In the genomic region with DNA sequence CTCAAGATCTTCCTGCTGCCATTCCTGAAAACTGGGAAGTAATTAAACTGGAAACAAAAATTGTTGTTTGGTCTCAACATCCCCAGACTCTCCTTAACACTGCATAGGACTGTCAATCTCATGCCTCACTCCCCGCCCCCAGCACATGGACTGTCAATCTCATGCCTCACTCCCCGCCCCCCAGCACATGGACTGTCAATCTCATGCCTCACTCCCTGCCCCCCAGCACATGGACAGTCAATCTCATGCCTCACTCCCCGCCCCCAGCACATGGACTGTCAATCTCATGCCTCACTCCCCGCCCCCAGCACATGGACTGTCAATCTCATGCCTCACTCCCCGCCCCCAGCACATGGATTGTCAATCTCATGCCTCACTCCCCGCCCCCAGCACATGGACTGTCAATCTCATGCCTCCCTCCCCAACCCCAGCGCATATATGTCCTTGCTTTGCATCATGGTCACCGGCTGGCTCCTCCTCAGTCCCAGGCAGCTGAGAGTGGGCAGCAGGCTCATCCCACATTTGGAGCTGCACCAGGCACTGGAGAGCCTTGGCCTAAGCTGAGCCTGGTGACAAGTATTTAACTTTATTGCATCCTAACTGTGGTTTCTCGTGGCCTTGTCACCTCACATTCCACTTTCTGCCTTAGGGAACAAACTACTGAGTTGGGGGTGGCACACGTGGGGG, we compare ENCODE assay signal across 19 mouse cellular contexts. TPM values are rescaled to one million over a fixed set of nuclear protein-coding genes. Genes with fewer than 3 reads are reported as not detected.
DNase-seq lines count a peak whose midpoint lies in the region; ATAC-seq lines count a peak whose summit lies in the region.
"Had no signal": no experiment of that assay in that cellular context is flagged by ENCODE, and none has a peak within 500 bp of the region (broad histone marks: within the 10 kb centered on the region; RNA-seq: fewer than 3 reads in every experiment).

No protein-coding gene starts in this region.

- ATAC-seq in hindbrain, embryonic 12.5 days (ENCODE audit: low FRiP score) = no peak
- ATAC-seq in hindbrain, embryonic 14.5 days (ENCODE audit: low FRiP score) = no peak
- ATAC-seq: activated CD4-positive, CD25-positive, alpha-beta regulatory T cell, adult 4 months; CD4-positive, CD25-positive, alpha-beta regulatory T cell, adult 4 months; intestine, postnatal 0 days had no signal

- 71% methylated on average over 9 of the region's 10 CpGs for WGBS in hindbrain, embryonic 12.5 days
- 63% methylated on average over 10 of the region's 10 CpGs for WGBS in hindbrain, embryonic 14.5 days
- WGBS in limb, embryonic 10.5 days = 66% methylated on average over 10 of the region's 10 CpGs

- H3K4me3 ChIP-seq in hindbrain, embryonic 12.5 days = no peak overlapping the region
- no peak overlapping the region for H3K4me3 ChIP-seq in hindbrain, embryonic 14.5 days (replicated peaks; ENCODE audit: low read length)
- no peak overlapping the region for H3K4me3 ChIP-seq in limb, embryonic 10.5 days
- H3K4me3 ChIP-seq: embryonic facial prominence, embryonic 13.5 days; heart, embryonic 13.5 days; lung, embryonic 15.5 days had no signal

- peak; percentile 63 for DNase-seq in adrenal gland, postnatal 14 days
- DNase-seq in adrenal gland, postnatal 10 days = no peak
- no peak for DNase-seq in hindbrain, embryonic 14.5 days (ENCODE audit: low spot score)
- DNase-seq in brain, adult 2 months (ENCODE audit: low read depth, low spot score) = peak; percentile 52
- DNase-seq in limb, embryonic 10.5 days (ENCODE audit: low spot score) = no peak
- no peak for DNase-seq in cerebellum, adult 18-20 months
- DNase-seq: gastrocnemius, postnatal 36 days; lung, postnatal 4 days; right cerebral cortex, postnatal 25 days had no signal

- H3K36me3 ChIP-seq in hindbrain, embryonic 12.5 days = 0 out of 2 replicates have a peak, but pooled peaks cover 4% of the 10 kb centered on the region
- H3K36me3 ChIP-seq in hindbrain, embryonic 14.5 days (replicated peaks; ENCODE audit: control insufficient read depth, insufficient read depth) = no peaks in the 10 kb centered on the region
- no peaks in the 10 kb centered on the region for H3K36me3 ChIP-seq in limb, embryonic 10.5 days
- H3K36me3 ChIP-seq: embryonic facial prominence, embryonic 13.5 days; heart, embryonic 13.5 days; lung, embryonic 15.5 days had no signal

- H3K27me3 ChIP-seq in hindbrain, embryonic 12.5 days = peaks cover 15% of the 10 kb centered on the region
- H3K27me3 ChIP-seq in hindbrain, embryonic 14.5 days (ENCODE audit: control insufficient read depth, insufficient read depth, low read length) = no peaks in the 10 kb centered on the region
- H3K27me3 ChIP-seq in limb, embryonic 10.5 days (ENCODE audit: low read depth, poor library complexity, severe bottlenecking) = 0 out of 2 replicates have a peak, but pooled peaks cover 4% of the 10 kb centered on the region
- H3K27me3 ChIP-seq: embryonic facial prominence, embryonic 13.5 days; lung, embryonic 15.5 days had no signal

- H3K9ac ChIP-seq in hindbrain, embryonic 12.5 days = no peak overlapping the region
- no peak overlapping the region for H3K9ac ChIP-seq in hindbrain, embryonic 14.5 days
- H3K9ac ChIP-seq: embryonic facial prominence, embryonic 13.5 days; liver, embryonic 14.5 days; lung, embryonic 15.5 days had no signal

- H3K9me3 ChIP-seq in hindbrain, embryonic 12.5 days (replicated peaks) = no peaks in the 10 kb centered on the region
- H3K9me3 ChIP-seq in hindbrain, embryonic 14.5 days (ENCODE audit: control insufficient read depth, low read length) = no peaks in the 10 kb centered on the region
- no peaks in the 10 kb centered on the region for H3K9me3 ChIP-seq in limb, embryonic 10.5 days (replicated peaks)
- H3K9me3 ChIP-seq: embryonic facial prominence, embryonic 13.5 days; heart, embryonic 13.5 days; lung, embryonic 15.5 days had no signal

- H3K4me1 ChIP-seq in hindbrain, embryonic 12.5 days = peaks cover 35% of the 10 kb centered on the region
- H3K4me1 ChIP-seq in hindbrain, embryonic 14.5 days (replicated peaks; ENCODE audit: control insufficient read depth, insufficient read depth, low read length) = peaks cover 5% of the 10 kb centered on the region
- peaks cover 53% of the 10 kb centered on the region for H3K4me1 ChIP-seq in limb, embryonic 10.5 days
- H3K4me1 ChIP-seq: lung, embryonic 15.5 days had no signal

- H3K27ac ChIP-seq in hindbrain, embryonic 12.5 days = 0 out of 2 replicates have a peak overlapping the region, but pooled peaks have one; percentile 2
- H3K27ac ChIP-seq in hindbrain, embryonic 14.5 days = no peak overlapping the region
- peak overlapping the region; percentile 21; the same call in 1 of the 2 replicates for H3K27ac ChIP-seq in limb, embryonic 10.5 days
- H3K27ac ChIP-seq: embryonic facial prominence, embryonic 13.5 days; liver, embryonic 14.5 days; lung, embryonic 15.5 days had no signal

- no peak overlapping the region for H3K4me2 ChIP-seq in hindbrain, embryonic 12.5 days (replicated peaks)
- no peak overlapping the region for H3K4me2 ChIP-seq in hindbrain, embryonic 14.5 days (replicated peaks)
- H3K4me2 ChIP-seq: embryonic facial prominence, embryonic 13.5 days; heart, embryonic 13.5 days; lung, embryonic 15.5 days had no signal

RNA-seq across cellular contexts. Expression of a gene that starts 3.6 kb away (rescaled TPM):
- total RNA-seq in adrenal gland, postnatal 14 days (2021) = 2.1 and 2.4 TPM in 2 replicates
- total RNA-seq in adrenal gland, postnatal 10 days (2021) = 1 to 10 TPM in 1 of 2 experiments, under 1 TPM in 1; 0.66 to 1.2 TPM
- polyA plus RNA-seq in hindbrain, embryonic 12.5 days (2016; fragmentation: Nextera tagmentation; extraction: Ambion mirVana) = 0.28 and 0.73 TPM in 2 replicates
- polyA plus RNA-seq in hindbrain, embryonic 14.5 days (2014; fragmentation: Nextera tagmentation; extraction: Ambion mirVana) = 0.31 and 0.32 TPM in 2 replicates
- polyA plus RNA-seq in limb, embryonic 10.5 days (2016; fragmentation: Nextera tagmentation; extraction: Ambion mirVana) = 0.13 TPM in 2 replicates
- polyA plus RNA-seq: activated CD4-positive, CD25-positive, alpha-beta regulatory T cell, adult 4 months; CD4-positive, CD25-positive, alpha-beta regulatory T cell, adult 4 months had no signal

RNA-seq across cellular contexts. Expression of a gene that starts 29.2 kb away (rescaled TPM):
- total RNA-seq in adrenal gland, postnatal 14 days (2021) = 6.2 and 9.8 TPM in 2 replicates
- 10 to 100 TPM in 1 of 2 experiments, 1 to 10 TPM in 1; 8.2 to 13.4 TPM for total RNA-seq in adrenal gland, postnatal 10 days (2021)
- 12.3 and 12.7 TPM in 2 replicates for polyA plus RNA-seq in hindbrain, embryonic 12.5 days (2016; fragmentation: Nextera tagmentation; extraction: Ambion mirVana)
- polyA plus RNA-seq in hindbrain, embryonic 14.5 days (2014; fragmentation: Nextera tagmentation; extraction: Ambion mirVana) = 16.7 and 18.0 TPM in 2 replicates
- 3.4 and 4.5 TPM in 2 replicates for polyA plus RNA-seq in limb, embryonic 10.5 days (2016; fragmentation: Nextera tagmentation; extraction: Ambion mirVana)

RNA-seq across cellular contexts. Expression of a gene that starts 29.5 kb away (rescaled TPM):
- 58.6 and 86.2 TPM in 2 replicates for total RNA-seq in adrenal gland, postnatal 14 days (2021)
- 10 to 100 TPM; 48.9 to 87.1 TPM for total RNA-seq in adrenal gland, postnatal 10 days (2021)
- polyA plus RNA-seq in hindbrain, embryonic 12.5 days (2016; fragmentation: Nextera tagmentation; extraction: Ambion mirVana) = 21.9 and 22.5 TPM in 2 replicates
- 20.0 and 24.3 TPM in 2 replicates for polyA plus RNA-seq in hindbrain, embryonic 14.5 days (2014; fragmentation: Nextera tagmentation; extraction: Ambion mirVana)
- 18.6 and 19.1 TPM in 2 replicates for polyA plus RNA-seq in limb, embryonic 10.5 days (2016; fragmentation: Nextera tagmentation; extraction: Ambion mirVana)

RNA-seq across cellular contexts. Expression of a gene that starts 50.4 kb away (rescaled TPM):
- 5.6 and 8.5 TPM in 2 replicates for total RNA-seq in adrenal gland, postnatal 14 days (2021)
- 1 to 10 TPM; 2.3 to 3.3 TPM for total RNA-seq in adrenal gland, postnatal 10 days (2021)
- 0.09 TPM in 1 of 2 replicates, not detected in the other for polyA plus RNA-seq in hindbrain, embryonic 12.5 days (2016; fragmentation: Nextera tagmentation; extraction: Ambion mirVana)
- polyA plus RNA-seq in hindbrain, embryonic 14.5 days (2014; fragmentation: Nextera tagmentation; extraction: Ambion mirVana) = 0.25 and 0.31 TPM in 2 replicates
- not detected in 2 replicates for polyA plus RNA-seq in limb, embryonic 10.5 days (2016; fragmentation: Nextera tagmentation; extraction: Ambion mirVana)
- total RNA-seq: gastrocnemius, postnatal 36 days; heart, postnatal 25 days had no signal
- polyA plus RNA-seq: activated CD4-positive, CD25-positive, alpha-beta regulatory T cell, adult 4 months; CD4-positive, CD25-positive, alpha-beta regulatory T cell, adult 4 months; embryonic facial prominence, embryonic 13.5 days; heart, embryonic 13.5 days; stomach, embryonic 16.5 days had no signal

Comparison
In these comparisons a context has a peak if more than half of its experiments do, and no peak if none do; other contexts are left out.
1. DNase-seq: peak in adrenal gland, postnatal 14 days (single experiment) and brain, adult 2 months (single experiment); none in adrenal gland, postnatal 10 days (single experiment), hindbrain, embryonic 14.5 days (single experiment), limb, embryonic 10.5 days (single experiment) and cerebellum, adult 18-20 months (0 of 2).